Mouse (Mus musculus): ENCODE data around the gene Dld. TPM values are rescaled to one million over a fixed set of nuclear protein-coding genes. Genes with fewer than 3 reads are reported as not detected.

Dld gene
- polyA plus RNA-seq, 1 experiment = 2.8 TPM

DNA sequence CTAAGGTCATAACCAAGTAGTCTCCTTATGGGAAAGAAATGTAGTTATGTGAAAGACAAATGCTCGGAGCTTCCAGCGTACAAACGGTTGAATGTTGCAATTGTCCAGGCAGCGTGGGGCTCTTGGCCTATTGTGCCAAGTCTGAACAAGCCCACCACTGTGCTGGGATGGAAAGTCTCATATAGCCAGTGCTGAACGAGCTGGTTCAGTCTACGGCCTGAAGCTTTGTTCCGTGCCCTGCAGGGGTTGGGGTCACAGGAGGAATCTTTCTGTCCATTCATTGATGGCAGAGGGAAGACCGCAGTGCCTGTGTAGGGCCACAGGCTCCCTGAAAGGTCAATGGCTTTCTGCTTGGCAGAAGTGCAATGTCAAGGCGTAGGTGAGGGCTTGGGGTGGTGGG is 40.6 kb downstream of the Dld start:
- Histone ChIP-seq H3K9me3 (no peaks in the 10 kb centered on the region; the same call in 1 of the 2 replicates), H3K27me3 (replicated peaks) (peaks cover 1% of the 10 kb centered on the region), H3K4me3 (replicated peaks) (no peak overlapping the region), H3K4me1 (no peaks in the 10 kb centered on the region; the same call in 1 of the 2 replicates), H3K36me3 (replicated peaks; ENCODE audit: low read length) (no peaks in the 10 kb centered on the region)
- no peak for TF ChIP-seq FLI1 (IDR thresholded peaks at IDR 0.05; ENCODE audit: low read length)
- no peak for TF ChIP-seq GATA1 (IDR thresholded peaks at IDR 0.05; ENCODE audit: borderline replicate concordance, low read length)

GRCm38 (mm10) chr12:31307756-31308155 is 43.5 kb downstream of the Dld start:
- Histone ChIP-seq H3K4me1 (no peaks in the 10 kb centered on the region; the same call in 1 of the 2 replicates), H3K4me3 (replicated peaks) (no peak overlapping the region), H3K9me3 (no peaks in the 10 kb centered on the region; the same call in 1 of the 2 replicates), H3K36me3 (replicated peaks; ENCODE audit: low read length) (no peaks in the 10 kb centered on the region), H3K27me3 (replicated peaks) (no peaks in the 10 kb centered on the region)
- TF ChIP-seq FLI1 (IDR thresholded peaks at IDR 0.05; ENCODE audit: low read length) = no peak
- no peak for TF ChIP-seq GATA1 (IDR thresholded peaks at IDR 0.05; ENCODE audit: borderline replicate concordance, low read length)

DNA sequence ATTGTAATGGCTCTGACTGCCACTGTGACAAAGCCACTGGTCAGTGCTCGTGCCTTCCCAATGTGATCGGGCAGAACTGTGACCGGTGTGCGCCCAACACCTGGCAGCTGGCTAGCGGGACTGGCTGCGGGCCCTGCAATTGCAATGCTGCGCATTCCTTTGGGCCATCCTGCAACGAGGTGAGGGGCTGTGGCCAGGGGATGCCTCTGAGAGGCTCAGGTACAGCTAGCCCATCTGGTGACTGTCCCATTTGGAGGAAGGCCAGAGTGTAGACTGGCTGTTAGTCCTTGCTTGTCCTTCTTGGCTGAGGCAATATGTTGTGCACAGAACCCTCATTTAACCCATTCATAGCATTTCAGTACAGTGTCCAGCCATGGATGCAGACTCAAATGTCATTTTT is 44.2 kb downstream of the Dld start:
- Histone ChIP-seq H3K4me1 (no peaks in the 10 kb centered on the region; the same call in 1 of the 2 replicates), H3K9me3 (no peaks in the 10 kb centered on the region; the same call in 1 of the 2 replicates), H3K36me3 (replicated peaks; ENCODE audit: low read length) (no peaks in the 10 kb centered on the region), H3K27me3 (replicated peaks) (no peaks in the 10 kb centered on the region), H3K4me3 (replicated peaks) (no peak overlapping the region)
- TF ChIP-seq GATA1 (IDR thresholded peaks at IDR 0.05; ENCODE audit: borderline replicate concordance, low read length) = no peak

DNA sequence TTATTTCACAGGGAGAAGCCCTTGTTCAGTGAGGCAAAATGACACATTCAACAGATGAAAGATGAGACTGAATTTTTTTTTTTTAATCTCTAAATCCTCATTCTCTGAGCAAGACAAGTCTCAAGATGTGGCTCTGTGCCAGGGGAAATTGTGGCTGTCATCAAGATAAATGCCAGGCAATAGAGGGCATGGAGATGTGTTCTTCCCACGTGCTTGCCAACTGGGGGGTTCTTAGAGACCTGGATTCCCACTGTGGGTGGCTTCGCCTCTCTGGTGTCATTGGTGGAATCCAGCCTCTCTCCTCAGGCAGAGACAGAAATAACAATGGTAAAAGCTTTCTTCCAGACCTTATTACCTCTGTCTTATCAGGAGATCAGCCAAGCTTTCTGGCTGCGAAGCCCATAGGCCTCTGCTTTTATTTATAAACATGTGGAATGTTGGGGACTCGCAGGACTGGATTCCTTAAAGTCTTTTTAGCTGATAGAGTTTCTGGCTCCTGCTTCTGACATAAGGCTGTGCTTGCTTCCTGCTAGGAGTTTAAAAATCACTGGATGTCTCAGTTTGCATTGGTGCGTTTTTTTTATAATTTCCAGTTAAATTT is 45.1 kb downstream of the Dld start:
- no peaks in the 10 kb centered on the region for H3K36me3 ChIP-seq (replicated peaks; ENCODE audit: low read length)
- no peak for TF ChIP-seq GATA1 (IDR thresholded peaks at IDR 0.05; ENCODE audit: borderline replicate concordance, low read length)
- TF ChIP-seq FLI1 (IDR thresholded peaks at IDR 0.05; ENCODE audit: low read length) = no peak
- H3K4me3 ChIP-seq (replicated peaks) = no peak overlapping the region
- H3K9me3 ChIP-seq = no peaks in the 10 kb centered on the region; the same call in 1 of the 2 replicates
- no peaks in the 10 kb centered on the region; the same call in 1 of the 2 replicates for H3K4me1 ChIP-seq
- no peaks in the 10 kb centered on the region for H3K27me3 ChIP-seq (replicated peaks)

- no peak for TF ChIP-seq FLI1 (IDR thresholded peaks at IDR 0.05; ENCODE audit: low read length)
- no peak for TF ChIP-seq GATA1 (IDR thresholded peaks at IDR 0.05; ENCODE audit: borderline replicate concordance, low read length)
- H3K27me3 ChIP-seq (replicated peaks) = peaks cover 2% of the 10 kb centered on the region
- peaks cover 3% of the 10 kb centered on the region; the same call in 1 of the 2 replicates for H3K9me3 ChIP-seq
- no peak overlapping the region for H3K4me3 ChIP-seq (replicated peaks)
- H3K36me3 ChIP-seq (replicated peaks; ENCODE audit: low read length) = no peaks in the 10 kb centered on the region
- no peaks in the 10 kb centered on the region for H3K4me1 ChIP-seq
Measured at GRCm38 (mm10) chr12:31302766-31303511, 48.3 kb downstream of the Dld start.

GRCm38 (mm10) chr12:31302266-31302665 is 49.0 kb downstream of the Dld start:
- Histone ChIP-seq H3K4me1 (no peaks in the 10 kb centered on the region), H3K4me3 (replicated peaks) (no peak overlapping the region), H3K27me3 (replicated peaks) (peaks cover 2% of the 10 kb centered on the region), H3K9me3 (peaks cover 3% of the 10 kb centered on the region; the same call in 1 of the 2 replicates), H3K36me3 (replicated peaks; ENCODE audit: low read length) (no peaks in the 10 kb centered on the region)
- TF ChIP-seq FLI1 (IDR thresholded peaks at IDR 0.05; ENCODE audit: low read length) = no peak
- no peak for TF ChIP-seq GATA1 (IDR thresholded peaks at IDR 0.05; ENCODE audit: borderline replicate concordance, low read length)

DNA sequence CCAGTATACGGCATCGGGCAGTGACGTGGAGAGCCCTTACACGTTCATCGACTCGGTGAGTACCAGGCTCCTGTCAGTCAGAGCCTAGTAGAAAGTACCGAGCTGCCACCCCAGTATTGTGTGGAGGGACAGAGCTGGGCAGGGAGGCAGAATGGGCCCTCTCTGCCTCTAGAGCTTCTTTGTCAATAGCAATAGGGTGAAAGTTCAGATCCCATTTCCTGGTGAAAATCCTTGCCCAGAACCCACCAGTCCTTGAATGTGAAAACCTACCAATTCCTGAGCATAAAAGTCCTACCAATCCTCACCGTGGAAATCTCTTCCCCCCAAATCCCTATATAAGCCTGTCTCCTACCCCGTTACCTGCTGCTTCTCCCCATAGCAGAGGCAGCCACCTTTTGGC is 51.0 kb downstream of the Dld start:
- Histone ChIP-seq H3K9me3 (0 out of 2 replicates have a peak, but pooled peaks cover 3% of the 10 kb centered on the region), H3K4me1 (no peaks in the 10 kb centered on the region), H3K27me3 (replicated peaks) (peaks cover 8% of the 10 kb centered on the region), H3K36me3 (replicated peaks; ENCODE audit: low read length) (no peaks in the 10 kb centered on the region), H3K4me3 (replicated peaks) (no peak overlapping the region)
- TF ChIP-seq FLI1 (IDR thresholded peaks at IDR 0.05; ENCODE audit: low read length) = no peak
- TF ChIP-seq GATA1 (IDR thresholded peaks at IDR 0.05; ENCODE audit: borderline replicate concordance, low read length) = no peak

DNA sequence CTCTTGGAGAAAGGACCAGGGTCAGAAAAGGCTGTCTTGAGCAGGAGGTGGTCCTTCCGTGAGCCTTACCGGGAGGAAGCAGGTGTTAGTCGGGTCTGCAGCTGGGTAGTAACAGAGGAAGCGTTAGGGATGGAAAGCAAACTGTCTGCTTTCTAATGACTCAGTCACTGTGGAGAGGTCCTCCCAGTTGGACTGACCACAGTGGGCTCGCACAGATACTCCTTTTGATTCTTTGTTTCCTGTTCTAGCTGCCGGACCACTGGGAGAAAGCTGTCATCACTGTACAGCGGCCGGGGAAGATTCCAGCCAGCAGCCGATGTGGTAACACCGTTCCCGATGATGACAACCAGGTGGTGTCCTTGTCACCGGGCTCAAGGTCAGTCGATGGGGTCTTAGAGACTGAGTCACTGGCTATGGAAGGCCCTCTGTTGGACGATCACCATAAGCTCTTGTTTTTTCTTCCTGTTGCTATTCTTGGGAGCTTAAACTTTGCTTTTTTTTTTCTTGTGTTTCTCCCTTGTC is 51.5 kb downstream of the Dld start:
- Histone ChIP-seq H3K27me3 (replicated peaks) (peaks cover 8% of the 10 kb centered on the region), H3K4me3 (replicated peaks) (no peak overlapping the region), H3K36me3 (replicated peaks; ENCODE audit: low read length) (no peaks in the 10 kb centered on the region), H3K4me1 (no peaks in the 10 kb centered on the region), H3K9me3 (0 out of 2 replicates have a peak, but pooled peaks cover 3% of the 10 kb centered on the region)
- TF ChIP-seq GATA1 (IDR thresholded peaks at IDR 0.05; ENCODE audit: borderline replicate concordance, low read length) = no peak
- no peak for TF ChIP-seq FLI1 (IDR thresholded peaks at IDR 0.05; ENCODE audit: low read length)

DNA sequence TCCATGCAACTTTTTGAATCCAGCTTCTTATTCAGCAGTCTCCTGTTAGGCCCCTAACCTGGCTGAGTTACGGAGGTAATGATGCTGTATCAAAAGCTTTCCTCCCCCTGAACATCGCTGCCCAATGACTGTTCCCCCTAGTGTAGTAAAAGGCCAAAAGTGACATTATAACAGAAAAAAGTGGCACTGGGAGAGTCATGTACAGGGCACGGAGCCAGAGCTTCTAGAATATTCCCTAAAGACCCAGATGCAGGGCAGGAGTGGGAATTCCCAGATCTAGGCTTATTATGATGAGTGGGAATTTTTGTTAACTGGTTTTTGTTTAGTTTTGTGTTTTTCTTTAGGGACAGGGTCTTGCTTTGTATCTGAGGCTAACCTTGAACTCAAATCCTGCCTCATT is 52.1 kb downstream of the Dld start:
- no peak for TF ChIP-seq GATA1 (IDR thresholded peaks at IDR 0.05; ENCODE audit: borderline replicate concordance, low read length)
- TF ChIP-seq FLI1 (IDR thresholded peaks at IDR 0.05; ENCODE audit: low read length) = no peak
- Histone ChIP-seq H3K36me3 (replicated peaks; ENCODE audit: low read length) (no peaks in the 10 kb centered on the region), H3K9me3 (0 out of 2 replicates have a peak, but pooled peaks cover 3% of the 10 kb centered on the region), H3K4me3 (replicated peaks) (no peak overlapping the region), H3K27me3 (replicated peaks) (peaks cover 9% of the 10 kb centered on the region), H3K4me1 (no peaks in the 10 kb centered on the region)

- Histone ChIP-seq H3K27me3 (replicated peaks) (peaks cover 9% of the 10 kb centered on the region), H3K4me3 (replicated peaks) (no peak overlapping the region), H3K9me3 (0 out of 2 replicates have a peak, but pooled peaks cover 3% of the 10 kb centered on the region), H3K36me3 (replicated peaks; ENCODE audit: low read length) (no peaks in the 10 kb centered on the region), H3K4me1 (no peaks in the 10 kb centered on the region)
- TF ChIP-seq GATA1 (IDR thresholded peaks at IDR 0.05; ENCODE audit: borderline replicate concordance, low read length) (no peak), FLI1 (IDR thresholded peaks at IDR 0.05; ENCODE audit: low read length) (no peak)
Measured at GRCm38 (mm10) chr12:31298530-31298929, 52.7 kb downstream of the Dld start.
